Mouse (Mus musculus) forebrain, postnatal 0 days (tissue): ENCODE results near the gene Fam104a. TPM values are rescaled to one million over a fixed set of nuclear protein-coding genes. Genes with fewer than 3 reads are reported as not detected.
A peak's percentile ranks its signal among the peaks of the same experiment; 100 is the strongest.

ENCODE experiments used
- ATAC-seq: fragments of 200-750 bp; cut with Nextera tagmentation; 2 replicates; pipeline ENCODE4 v1.8.0; 2017; ENCODE audit warnings: mild to moderate bottlenecking, moderate library complexity
- DNase-seq: peaks from one replicate; pipeline ENCODE4 v3.0.0-alpha.2; 2015
- H3K27ac ChIP-seq: fragments of 300-500 bp; sonication (generic); 2 replicates; pipeline ENCODE4 v1.5.1; 2014; ENCODE audit warnings: low read depth, mild to moderate bottlenecking, antibody characterized with exemption, low read length, moderate library complexity, mixed read lengths
- H3K27me3 ChIP-seq: fragments of 300-500 bp; sonication (generic); 2 replicates; pipeline ENCODE4 v1.6.1; 2014; ENCODE audit warnings: mild to moderate bottlenecking, low read length, mixed read lengths; ENCODE audit not compliant: insufficient read depth
- H3K36me3 ChIP-seq: fragments of 300-500 bp; sonication (generic); 2 replicates; pipeline ENCODE4 v1.6.1; 2014; ENCODE audit warnings: mild to moderate bottlenecking, moderate library complexity; ENCODE audit not compliant: insufficient read depth
- H3K4me1 ChIP-seq: fragments of 300-500 bp; sonication (generic); 2 replicates; pipeline ENCODE4 v1.6.1; 2014; ENCODE audit warnings: antibody characterized with exemption; ENCODE audit not compliant: insufficient read depth
- H3K4me2 ChIP-seq: fragments of 300-500 bp; sonication (generic); 2 replicates; pipeline ENCODE4 v1.6.1; 2014; ENCODE audit warnings: low read depth, mild to moderate bottlenecking, moderate library complexity
- H3K4me3 ChIP-seq: fragments of 300-500 bp; sonication (generic); 2 replicates; pipeline ENCODE4 v1.5.1; 2014; ENCODE audit warnings: low read depth, low read length, mixed read lengths
- H3K9ac ChIP-seq: fragments of 300-500 bp; sonication (generic); 2 replicates; pipeline ENCODE4 v1.6.1; 2014; ENCODE audit warnings: mild to moderate bottlenecking
- H3K9me3 ChIP-seq: fragments of 300-500 bp; sonication (generic); 2 replicates; pipeline ENCODE4 v1.6.1; 2016; ENCODE audit warnings: low read length
- CTCF ChIP-seq: sonication (generic); IDR thresholded peaks from 2 replicates; pipeline ENCODE4 v1.5.1; 2016; ENCODE audit warnings: antibody characterized with exemption, control low read depth, low read depth
- WGBS: fragments of 180-500 bp; shearing (Covaris S2); extraction: QIAGEN DNeasy Blood & Tissue Kit; methylation state at CpG from one replicate; pipeline ENCODE4 v1.1.7; 2014; 5-methylcytosine and 5-hydroxymethylcytosine counted together
- polyA plus RNA-seq: library from polyadenylated mRNA; unstranded; fragments of >200 nt; fragmentation: Nextera tagmentation; extraction: Ambion mirVana; gene quantifications from 2 replicates; pipeline ENCODE4 v1.2.1, GENCODE M21; 2015
- total RNA-seq: library from RNA; depleted of rRNA; stranded (reverse); fragments of >200 nt; gene quantifications from 2 replicates; pipeline ENCODE4 v1.2.3, GENCODE M21; 2014

Gene Fam104a
- total and polyA plus RNA-seq, 2 experiments from 2014 or later: 37.6 to 54.7 TPM

DNA sequence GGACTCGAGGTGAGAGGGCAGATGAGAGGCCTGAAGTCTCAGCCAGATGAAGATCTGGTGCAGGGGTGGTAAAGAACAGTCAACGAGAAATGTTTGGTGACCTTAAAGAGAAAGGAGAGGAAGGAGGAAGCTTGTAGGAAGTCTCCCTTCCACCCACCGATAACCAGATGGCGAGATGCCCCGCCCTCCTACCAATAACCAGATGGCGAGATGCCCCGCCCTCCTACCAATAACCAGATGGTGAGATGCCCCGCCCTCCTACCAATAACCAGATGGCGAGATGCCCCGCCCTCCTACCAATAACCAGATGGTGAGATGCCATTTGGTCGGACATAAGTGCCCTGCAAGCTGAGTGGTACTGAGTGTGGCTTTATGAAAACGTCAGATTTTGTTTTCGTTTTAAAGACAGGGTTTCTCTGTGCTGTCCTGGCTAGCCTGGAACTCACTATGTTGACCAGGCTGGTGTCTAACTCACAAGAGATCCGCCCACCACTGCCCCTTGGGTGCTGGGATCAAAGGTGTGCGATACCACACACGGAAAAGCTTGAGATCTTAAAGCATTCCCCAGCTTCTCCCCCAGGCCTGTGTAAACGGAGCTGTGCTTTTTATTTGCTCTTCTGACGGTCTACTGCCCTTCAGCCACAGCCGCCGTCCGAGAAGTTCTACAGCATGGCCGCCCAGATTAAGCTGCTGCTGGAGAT lies 32.6 kb downstream of the Fam104a start:
- ATAC-seq: no peak
- no peak for DNase-seq
- 69% methylated on average over 22 of the region's 22 CpGs for WGBS
- TF ChIP-seq CTCF: no peak
- no peak overlapping the region for H3K9ac ChIP-seq
- H3K27ac ChIP-seq: no peak overlapping the region
- H3K9me3 ChIP-seq: no peaks in the 10 kb centered on the region
- H3K4me3 ChIP-seq: no peak overlapping the region
- H3K4me2 ChIP-seq: no peak overlapping the region
- peaks cover 49% of the 10 kb centered on the region for H3K36me3 ChIP-seq
- H3K4me1 ChIP-seq: peaks cover 11% of the 10 kb centered on the region; the same call in 1 of the 2 replicates
- H3K27me3 ChIP-seq: no peaks in the 10 kb centered on the region

DNA sequence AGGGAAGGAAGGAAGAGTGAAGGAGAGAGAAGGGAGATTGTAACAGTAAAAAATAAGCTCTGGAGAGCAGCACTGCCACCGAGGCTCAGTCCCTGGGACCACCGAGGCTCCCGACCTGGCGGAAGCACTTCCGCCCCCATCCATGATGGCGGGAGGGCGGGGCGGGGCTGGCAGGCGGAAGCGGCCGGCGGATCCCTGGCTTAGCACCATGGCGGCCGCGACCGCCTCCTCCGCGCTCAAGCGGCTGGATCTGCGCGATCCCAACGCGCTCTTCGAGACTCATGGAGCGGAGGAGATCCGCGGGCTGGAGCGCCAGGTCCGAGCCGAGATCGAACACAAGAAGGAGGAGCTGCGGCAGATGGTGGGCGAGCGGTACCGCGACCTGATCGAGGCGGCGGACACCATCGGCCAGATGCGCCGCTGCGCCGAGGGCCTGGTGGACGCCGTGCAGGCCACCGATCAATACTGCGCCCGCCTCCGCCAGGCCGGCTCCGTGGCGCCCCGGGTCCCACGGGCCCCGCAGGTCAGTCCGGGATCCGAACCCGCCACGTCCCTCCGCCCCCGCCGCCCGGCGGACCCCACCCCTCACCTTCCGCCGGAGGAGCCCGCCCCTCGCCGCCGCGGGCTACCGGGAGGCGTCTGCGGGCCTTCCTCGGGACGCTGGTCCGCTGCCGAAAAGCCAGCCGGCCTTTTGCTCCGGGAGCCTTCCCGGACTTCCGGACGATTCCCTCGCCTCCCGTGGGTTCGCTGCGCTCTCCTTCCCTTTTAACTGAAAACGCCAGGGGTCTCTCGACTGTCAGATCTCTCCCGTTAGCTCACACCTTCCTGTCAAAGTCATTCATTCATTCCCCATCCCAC lies 34.4 kb downstream of the Fam104a start, which contains the start of gene Slc39a11:
Slc39a11 (minus strand) TSS at position 727 of the 858 bp plus-strand sequence.
- Histone ChIP-seq H3K4me3 (peak within 1 kb of the TSS; percentile 71), H3K27me3 (no peaks in the 10 kb centered on the region), H3K4me2 (peak within 1 kb of the TSS; percentile 70), H3K36me3 (peaks cover 31% of the 10 kb centered on the region), H3K4me1 (peaks cover 11% of the 10 kb centered on the region; the same call in 1 of the 2 replicates), H3K9me3 (no peaks in the 10 kb centered on the region), H3K9ac (peak within 1 kb of the TSS; percentile 94), H3K27ac (peak within 1 kb of the TSS; percentile 91)
- DNase-seq (peak; percentile 83), ATAC-seq (peak; percentile 86)
- TF ChIP-seq CTCF: peak; percentile 40
- WGBS: 2% methylated on average over 87 of the region's 91 CpGs

DNA sequence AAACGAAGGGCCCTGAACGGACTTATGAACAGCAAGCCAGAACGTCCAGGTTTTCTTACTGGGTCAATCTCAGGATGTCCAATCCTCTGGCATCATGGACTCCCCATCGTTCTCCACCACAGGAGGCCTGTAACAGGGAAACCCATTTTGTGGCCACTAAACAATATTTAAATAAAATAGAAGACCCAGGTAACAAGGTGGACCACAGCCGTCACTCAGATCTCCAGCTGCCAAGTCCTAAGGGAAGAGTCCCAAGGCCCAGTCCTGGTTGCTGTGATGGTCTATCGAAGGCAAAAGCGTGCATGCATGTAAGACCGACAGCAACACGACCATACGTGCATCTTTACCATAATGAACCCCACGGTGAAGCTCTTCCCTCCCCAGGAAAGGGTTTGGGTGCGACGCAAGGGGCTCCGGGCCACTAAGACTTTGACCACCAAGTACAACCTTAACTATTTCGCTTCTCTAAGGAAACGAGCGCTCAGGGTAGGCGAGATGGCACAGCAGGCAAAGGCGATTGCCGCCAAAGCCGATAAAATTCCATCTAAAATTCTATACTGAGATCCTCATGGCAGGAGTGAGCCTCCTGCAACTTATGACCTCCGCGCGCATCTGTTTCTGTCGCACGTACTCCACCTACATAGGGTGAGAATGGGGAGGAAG lies 35.1 kb downstream of the Fam104a start, which contains the start of gene Cog1:
Cog1 (plus strand) TSS at position 480 of the 663 bp plus-strand sequence.
- Histone ChIP-seq H3K27me3 (no peaks in the 10 kb centered on the region), H3K4me1 (peaks cover 11% of the 10 kb centered on the region; the same call in 1 of the 2 replicates), H3K4me2 (peak within 1 kb of the TSS; percentile 70), H3K27ac (peak within 1 kb of the TSS; percentile 91), H3K9ac (peak within 1 kb of the TSS; percentile 94), H3K36me3 (peaks cover 24% of the 10 kb centered on the region), H3K4me3 (peak within 1 kb of the TSS; percentile 71), H3K9me3 (no peaks in the 10 kb centered on the region)
- TF ChIP-seq CTCF: no peak
- WGBS: 47% methylated on average over 26 of the region's 26 CpGs
- ATAC-seq (no peak), DNase-seq (no peak)

DNA sequence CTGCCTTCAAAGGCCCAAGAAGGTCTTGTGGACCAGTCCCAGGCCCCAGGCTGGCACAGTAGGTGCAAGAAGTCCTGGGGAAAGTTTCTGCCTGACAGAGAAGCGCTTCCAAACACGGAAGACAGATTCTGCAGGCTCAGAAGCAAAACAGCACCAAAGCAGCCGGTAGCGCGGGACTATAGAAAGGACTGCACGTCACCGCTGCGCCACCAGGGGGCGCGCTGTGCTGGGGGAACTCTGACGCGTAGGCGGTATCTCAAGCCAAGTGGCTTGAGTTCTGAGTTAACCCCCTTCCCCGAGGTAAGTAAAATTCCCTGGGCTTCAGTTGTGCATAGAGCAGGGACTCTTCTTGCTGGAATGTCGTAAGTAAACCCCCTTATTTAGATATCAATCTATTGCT lies 35.8 kb downstream of the Fam104a start:
- DNase-seq (peak; percentile 87), ATAC-seq (peak; percentile 40)
- peak; percentile 94 for TF ChIP-seq CTCF
- WGBS: 3% methylated on average over 15 of the region's 15 CpGs
- no peak overlapping the region for H3K9ac ChIP-seq
- no peak overlapping the region for H3K4me3 ChIP-seq
- peaks cover 17% of the 10 kb centered on the region for H3K36me3 ChIP-seq
- peaks cover 11% of the 10 kb centered on the region; the same call in 1 of the 2 replicates for H3K4me1 ChIP-seq
- no peaks in the 10 kb centered on the region for H3K9me3 ChIP-seq
- H3K27me3 ChIP-seq: no peaks in the 10 kb centered on the region
- 0 out of 2 replicates have a peak overlapping the region, but pooled peaks have one; percentile 70 for H3K4me2 ChIP-seq
- no peak overlapping the region for H3K27ac ChIP-seq

DNA sequence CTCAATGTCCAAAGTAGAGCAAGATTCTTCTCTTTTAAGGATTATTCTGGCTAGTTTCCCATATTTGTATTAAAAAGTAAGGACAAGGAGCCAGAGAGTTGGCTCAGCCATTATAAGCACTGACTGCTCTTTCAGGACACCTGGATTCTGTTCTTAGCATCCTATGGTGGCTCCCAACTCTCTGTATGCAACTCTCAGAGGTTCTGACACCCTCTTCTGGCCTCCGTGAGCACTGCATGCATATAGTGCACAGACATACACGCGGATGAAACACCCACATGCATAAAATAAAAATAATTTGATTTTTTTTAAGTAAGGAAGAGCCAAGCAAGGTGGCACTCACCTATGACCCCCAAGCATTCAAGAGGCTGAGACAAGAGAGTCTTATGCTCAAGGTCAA lies 38.8 kb downstream of the Fam104a start:
- 89% methylated on average over 3 of the region's 3 CpGs for WGBS
- 0 out of 2 replicates have a peak, but pooled peaks have one; percentile 5 for TF ChIP-seq CTCF
- Histone ChIP-seq H3K27ac (no peak overlapping the region), H3K9ac (no peak overlapping the region), H3K9me3 (no peaks in the 10 kb centered on the region), H3K36me3 (no peaks in the 10 kb centered on the region), H3K4me2 (no peak overlapping the region), H3K4me1 (peaks cover 8% of the 10 kb centered on the region; the same call in 1 of the 2 replicates), H3K4me3 (no peak overlapping the region), H3K27me3 (no peaks in the 10 kb centered on the region)
- no peak for ATAC-seq
- DNase-seq: no peak

DNA sequence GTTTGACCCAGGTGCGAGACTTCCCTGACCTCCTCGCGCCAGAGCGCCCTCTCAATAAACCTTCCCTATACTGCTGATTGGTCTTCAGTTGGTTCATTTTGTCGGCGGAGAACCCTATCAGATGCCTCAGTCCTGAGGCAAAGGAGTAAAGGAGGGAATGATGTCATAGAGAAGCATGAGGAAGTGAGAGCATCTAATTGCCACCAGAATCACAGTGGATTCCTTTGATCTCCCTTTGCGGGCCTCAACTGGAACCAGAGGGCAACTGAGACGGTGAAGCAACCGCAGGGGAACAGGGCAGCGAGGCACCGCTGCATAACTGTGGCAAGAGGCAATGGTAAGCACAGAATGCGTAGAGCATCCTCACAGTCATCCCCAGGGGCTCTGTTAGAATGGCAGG lies 45.3 kb downstream of the Fam104a start:
- no peak for TF ChIP-seq CTCF
- H3K4me3 ChIP-seq: no peak overlapping the region
- H3K9me3 ChIP-seq: no peaks in the 10 kb centered on the region
- no peaks in the 10 kb centered on the region for H3K4me1 ChIP-seq
- no peaks in the 10 kb centered on the region for H3K36me3 ChIP-seq
- H3K4me2 ChIP-seq: no peak overlapping the region
- DNase-seq (no peak), ATAC-seq (no peak)
- no peaks in the 10 kb centered on the region for H3K27me3 ChIP-seq
- no peak overlapping the region for H3K9ac ChIP-seq
- no peak overlapping the region for H3K27ac ChIP-seq
- WGBS: 93% methylated on average over 12 of the region's 12 CpGs
